Mouse (Mus musculus) brain, embryonic 14.5 days (tissue): ENCODE measurements around the gene Sirt7.

ENCODE experiments used
- CTCF ChIP-seq: fragments of 200-500 bp; IDR thresholded peaks from 2 replicates; pipeline ENCODE4 v1.5.1; 2012; ENCODE audit warnings: inconsistent platforms, mild to moderate bottlenecking, moderate library complexity, borderline replicate concordance; ENCODE audit not compliant: insufficient read depth, insufficient read length; ENCODE audit errors: extremely low read depth
- POLR2A ChIP-seq: fragments of 200-500 bp; IDR thresholded peaks from 2 replicates; pipeline ENCODE4 v1.6.1; 2012; ENCODE audit warnings: mild to moderate bottlenecking, inconsistent platforms, borderline replicate concordance; ENCODE audit not compliant: poor library complexity, insufficient read depth, insufficient read length, severe bottlenecking; ENCODE audit errors: extremely low read depth

GRCm38 (mm10) chr11:120623961-120624679 lies 920 bp downstream of the Sirt7 start:
- TF ChIP-seq CTCF, result peak; percentile 61
- TF ChIP-seq POLR2A, result no peak
